Mouse (Mus musculus) kidney, postnatal 4 days (tissue): ENCODE data around the gene H2-DMa.
A peak's percentile ranks its signal among the peaks of the same experiment; 100 is the strongest.

Source experiments
- DNase-seq, 2 experiments: peaks; one replicate each; pipeline ENCODE4 v3.0.0; 2021; ENCODE audit warnings: mixed read lengths in 2 of 2

H2-DMa gene

DNA sequence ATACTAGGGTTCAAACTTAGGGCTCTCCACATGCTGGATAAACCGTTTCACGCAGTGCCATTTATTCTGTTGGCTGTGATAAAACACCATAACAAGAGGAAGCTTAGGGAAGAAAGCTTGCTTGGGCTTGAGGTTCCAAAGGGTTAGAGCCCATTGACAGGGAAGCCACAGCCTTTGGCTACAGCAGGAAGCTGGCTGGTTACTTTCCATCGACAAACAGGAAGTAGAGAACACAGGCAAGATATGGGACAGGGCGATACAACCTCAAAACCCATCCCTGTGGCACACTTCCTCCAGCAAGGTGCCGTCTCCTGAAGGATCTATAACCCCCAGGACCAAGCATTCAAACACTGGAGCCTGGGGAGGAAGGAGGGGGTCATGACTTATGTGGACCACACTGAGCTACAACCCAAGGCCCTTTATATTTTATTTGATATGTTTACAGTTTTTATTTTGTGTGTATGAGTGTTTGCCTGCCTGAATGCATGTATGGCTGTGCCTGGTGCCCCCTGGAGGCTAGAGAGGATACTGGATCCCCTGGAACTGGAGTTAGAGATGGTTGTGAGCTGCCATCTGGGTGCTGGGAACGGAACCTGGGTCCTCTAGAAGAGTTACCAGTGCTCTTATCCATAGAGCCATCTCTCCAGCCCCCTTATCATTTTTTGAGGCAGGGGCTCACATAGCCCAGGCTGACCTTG, 45.8 kb downstream of the H2-DMa start:
- DNase-seq = peak in 1 of 2 experiments; percentile 23

DNA sequence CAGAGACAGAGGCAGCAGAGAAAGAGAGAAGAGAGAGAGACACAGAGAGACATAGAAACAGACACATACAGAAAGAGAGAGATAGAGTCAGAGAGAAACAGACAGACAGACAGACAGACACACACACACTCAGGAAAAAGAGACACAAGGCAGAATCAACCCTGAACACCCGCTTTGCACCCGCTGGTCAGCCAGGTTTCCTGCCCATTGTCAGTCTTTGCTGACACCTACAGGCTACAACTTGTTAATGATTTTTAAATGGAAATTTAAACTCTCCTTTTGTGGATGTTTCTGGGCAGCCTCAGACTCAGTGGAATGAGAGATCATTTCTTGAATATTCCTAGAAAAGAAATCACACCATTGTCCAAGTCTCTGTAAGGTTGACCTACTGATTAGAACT, 49.9 kb downstream of the H2-DMa start:
- DNase-seq = peak; percentile 60 to 75

DNA sequence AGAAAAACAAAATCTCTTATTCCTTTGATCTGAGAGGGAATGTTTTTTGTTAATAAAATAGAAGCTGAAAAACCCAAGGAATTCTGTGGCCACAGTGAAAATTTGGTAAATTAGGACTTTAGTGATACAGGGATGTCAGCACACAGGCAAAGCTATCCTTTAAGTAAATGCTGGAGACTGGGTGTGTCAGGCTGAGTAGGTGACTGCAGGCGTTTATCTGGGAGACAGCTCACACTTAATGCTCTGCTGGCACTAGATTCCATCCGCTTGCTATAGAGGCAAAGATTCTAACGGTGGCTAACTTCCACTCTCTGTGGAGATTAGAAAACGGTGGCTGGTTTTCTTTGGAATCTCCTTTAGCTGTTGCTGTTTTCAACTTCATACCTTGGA, 51.1 kb downstream of the H2-DMa start:
- DNase-seq = no peak

DNA sequence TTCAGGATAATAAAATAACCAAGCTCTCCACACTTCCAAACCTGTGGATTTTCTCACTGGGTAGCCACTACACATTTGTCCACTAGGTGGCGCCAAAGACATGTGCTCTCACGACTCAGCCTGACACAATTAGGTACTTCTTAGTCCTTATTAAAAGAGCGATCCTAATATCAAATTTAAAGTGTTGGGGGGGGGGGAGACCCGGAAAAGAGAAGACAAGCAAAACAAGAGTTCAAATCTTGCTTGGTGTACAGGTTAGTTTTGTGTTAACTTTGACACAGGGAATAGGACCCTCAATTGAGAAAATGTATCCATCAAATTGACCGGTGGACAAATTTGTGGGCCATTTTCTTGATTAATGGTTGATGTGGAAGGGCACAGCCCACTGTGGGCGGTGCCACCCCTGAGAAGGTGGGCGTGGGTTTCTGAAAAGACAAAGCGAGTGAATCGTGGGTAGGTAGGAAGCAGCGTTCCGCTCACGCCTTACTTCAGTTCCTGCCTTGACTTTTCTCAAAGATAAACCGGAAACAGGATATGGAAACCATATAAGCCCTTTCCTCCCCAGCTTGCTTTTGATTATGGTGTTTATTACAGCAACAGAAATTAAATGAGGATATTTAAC, 51.6 kb downstream of the H2-DMa start:
- DNase-seq = peak; percentile 87 to 89

DNA sequence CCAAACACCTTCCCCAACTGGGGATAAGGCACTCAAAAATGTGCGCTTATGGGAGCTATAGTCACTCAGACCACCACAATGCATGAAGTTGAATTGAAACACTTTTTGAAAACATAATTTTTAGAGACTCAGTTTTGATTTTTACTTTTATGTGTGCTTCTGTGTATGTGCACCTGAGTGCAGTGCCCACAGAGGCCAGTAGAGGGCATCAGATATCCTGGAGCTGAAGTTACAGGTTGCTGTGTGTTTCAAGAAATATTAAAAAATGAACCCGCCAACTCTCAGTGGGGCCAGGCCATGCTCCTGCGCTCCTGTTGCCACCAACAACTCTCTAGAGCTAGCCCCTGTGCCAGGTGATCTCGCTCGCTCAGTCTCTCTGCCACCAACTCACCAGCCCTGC, 53.2 kb downstream of the H2-DMa start:
- no peak for DNase-seq

DNA sequence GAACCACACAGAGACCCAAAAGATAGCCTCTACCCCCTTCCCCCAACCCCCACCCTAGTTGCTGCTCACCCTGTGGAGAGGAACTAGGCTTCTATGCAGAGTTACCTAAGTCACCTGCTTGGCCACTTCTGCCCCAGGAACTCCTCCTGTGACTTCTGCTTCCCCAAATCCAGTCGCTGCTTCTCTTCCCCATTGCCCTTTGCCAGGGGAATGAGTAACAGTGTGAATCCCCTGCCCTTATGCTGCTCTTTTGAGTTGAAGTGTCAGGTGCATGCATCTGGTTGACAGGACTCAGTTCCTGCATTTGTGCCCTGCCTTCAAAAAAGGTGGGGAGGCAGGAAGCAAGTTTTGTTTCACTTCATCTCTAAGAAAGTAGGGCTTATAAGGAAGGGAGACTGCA, 54.7 kb downstream of the H2-DMa start:
- no peak for DNase-seq

DNA sequence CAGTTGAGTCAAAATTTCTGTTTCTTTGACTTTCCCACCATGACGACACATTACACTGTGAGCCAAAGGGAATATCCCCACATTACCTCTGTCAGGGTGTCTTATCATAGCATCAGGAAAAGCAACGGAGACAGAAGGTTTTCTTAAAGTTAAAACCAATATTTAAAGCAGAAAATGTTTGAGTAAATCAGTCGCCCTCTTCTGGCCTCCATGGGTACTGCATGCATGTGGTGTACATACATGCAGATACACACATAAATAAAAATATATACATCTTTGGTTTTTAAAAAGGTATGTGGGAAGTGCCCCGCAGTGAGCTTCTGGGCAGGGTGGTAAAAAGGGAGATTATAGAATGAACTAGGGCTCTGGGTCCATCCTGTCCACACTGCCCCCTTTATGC, 57.8 kb downstream of the H2-DMa start:
- DNase-seq = no peak

DNA sequence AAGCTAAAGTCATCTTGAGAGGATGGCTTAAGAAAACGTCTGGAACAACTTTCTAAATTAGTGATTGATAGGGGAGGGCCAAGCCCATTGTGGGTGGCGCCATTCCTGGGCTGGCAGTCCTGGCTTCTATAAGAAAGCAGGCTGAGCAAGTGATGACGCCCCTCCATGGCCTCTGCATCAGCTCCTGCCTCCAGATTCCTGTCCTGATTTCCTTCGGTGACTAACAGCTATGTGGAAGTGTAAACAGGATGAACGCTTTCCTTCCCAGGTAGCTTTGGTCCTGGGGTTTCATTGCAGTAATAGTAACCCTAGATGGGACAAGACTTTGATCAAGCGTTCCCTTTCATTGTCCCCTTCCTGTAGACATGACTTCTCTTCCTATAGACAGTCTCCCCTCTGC, 59.7 kb downstream of the H2-DMa start:
- DNase-seq = no peak

DNA sequence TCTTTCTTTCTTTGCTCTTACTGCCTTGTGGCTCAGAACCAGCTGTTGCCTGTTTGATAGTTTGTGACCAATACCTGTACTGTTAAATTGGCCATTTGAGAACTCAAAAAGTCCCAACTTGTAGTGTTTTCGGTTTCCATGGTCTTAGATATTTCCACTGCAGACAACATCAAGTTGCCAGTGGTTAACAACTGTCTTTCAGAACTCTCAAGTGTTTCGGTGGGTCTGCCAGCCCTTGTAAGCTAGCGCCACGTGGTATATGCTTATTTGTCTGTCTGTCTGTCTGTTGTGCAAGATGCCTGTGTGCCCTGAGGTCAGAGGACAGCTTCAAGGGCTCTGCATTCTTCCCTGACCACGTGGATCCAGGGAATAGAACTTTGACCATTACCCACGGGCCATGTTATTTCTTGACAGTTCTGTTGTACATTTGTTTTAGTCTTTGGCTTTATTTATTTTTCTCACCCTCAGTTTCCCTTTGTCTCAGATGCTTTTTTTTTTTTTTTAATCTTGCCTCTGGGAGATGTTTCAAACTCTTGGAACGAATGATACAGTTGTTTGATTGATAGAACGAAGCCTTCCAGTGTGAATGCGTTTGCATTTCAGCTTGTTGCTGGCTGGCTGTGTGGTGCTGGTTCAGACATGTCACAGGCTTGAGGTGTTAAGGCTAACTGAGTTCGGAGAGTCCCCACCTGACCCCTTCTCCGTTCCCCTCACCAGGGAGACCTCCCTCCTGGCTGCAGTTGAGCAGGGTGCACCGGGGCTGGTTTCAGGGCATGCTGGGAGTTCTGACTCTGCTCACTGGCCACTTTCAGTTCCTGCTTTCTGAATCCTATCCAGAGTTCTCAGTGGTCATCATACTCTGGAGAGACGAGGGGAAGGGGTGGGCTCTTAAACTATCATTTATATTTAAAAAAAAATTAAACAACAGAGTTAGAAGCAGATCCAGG, 60.8 kb downstream of the H2-DMa start:
- DNase-seq = no peak

DNA sequence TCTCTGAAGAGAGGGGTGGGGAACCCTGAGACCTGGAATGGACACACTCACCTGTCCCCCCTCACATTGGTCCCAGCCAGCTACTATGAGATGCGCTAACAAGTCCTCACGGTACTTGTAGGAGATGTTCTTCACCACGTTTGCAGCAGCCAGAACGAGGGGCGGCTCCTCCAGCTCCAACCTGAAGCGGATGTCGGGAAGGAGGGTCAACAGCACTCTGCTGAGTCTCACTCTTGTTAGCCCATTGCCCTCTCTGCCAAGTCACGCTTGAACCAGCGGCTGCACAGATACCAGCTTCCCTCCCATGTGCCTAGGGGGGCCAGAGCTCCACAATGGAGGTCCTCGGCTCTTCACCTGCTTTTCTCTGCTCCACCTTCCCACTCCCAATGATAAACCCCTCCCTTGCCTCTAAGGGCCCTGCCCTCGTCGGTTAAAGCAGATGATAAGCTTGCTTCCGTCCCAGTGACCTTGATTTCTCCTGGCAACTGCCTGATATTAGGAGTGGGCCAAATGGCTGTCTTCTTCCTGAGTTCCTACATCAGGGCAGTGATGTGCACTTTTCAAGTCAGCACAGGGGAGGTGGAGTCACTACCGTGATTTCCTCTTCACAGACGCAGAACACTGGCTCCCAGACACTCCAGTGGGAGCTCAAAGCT, 64.4 kb downstream of the H2-DMa start:
- DNase-seq = no peak

DNA sequence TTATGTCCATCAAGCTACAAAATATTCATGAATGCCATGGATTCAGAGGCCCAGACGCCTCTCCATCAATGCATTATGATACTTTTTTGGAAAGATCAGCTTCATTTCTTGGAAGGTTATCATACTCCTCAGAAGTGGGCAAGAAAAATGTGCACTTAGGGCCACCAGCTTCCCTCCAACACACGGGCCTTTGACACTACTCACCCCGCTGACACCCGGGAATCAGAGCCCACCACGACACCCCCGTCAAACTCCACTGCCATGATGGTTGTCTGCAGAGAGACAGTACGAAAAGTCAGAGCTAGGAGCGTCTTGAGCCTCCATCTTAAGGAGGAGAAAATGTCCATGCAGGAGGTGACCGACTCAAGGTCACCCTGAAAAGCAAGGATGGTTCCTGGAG, 66.2 kb downstream of the H2-DMa start:
- no peak for DNase-seq

DNA sequence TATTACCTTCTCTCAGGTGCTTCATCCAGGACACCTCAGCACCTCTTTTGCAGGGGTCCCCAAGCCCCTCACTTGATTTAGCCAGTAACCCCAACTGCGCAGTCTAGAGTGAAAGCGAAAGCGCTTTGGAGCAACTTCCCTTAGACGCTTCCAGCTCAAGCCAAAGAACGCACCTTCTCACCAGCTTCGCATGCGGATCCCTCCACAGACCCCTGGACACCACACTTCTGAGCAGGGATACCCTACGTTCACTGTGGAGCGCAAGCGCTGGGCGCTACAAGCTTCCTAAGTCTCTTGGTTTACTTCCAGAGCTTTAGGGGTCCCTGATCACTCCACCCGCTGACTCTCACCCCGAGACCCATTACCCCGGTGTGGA, 67.5 kb downstream of the H2-DMa start:
- no peak for DNase-seq

DNA sequence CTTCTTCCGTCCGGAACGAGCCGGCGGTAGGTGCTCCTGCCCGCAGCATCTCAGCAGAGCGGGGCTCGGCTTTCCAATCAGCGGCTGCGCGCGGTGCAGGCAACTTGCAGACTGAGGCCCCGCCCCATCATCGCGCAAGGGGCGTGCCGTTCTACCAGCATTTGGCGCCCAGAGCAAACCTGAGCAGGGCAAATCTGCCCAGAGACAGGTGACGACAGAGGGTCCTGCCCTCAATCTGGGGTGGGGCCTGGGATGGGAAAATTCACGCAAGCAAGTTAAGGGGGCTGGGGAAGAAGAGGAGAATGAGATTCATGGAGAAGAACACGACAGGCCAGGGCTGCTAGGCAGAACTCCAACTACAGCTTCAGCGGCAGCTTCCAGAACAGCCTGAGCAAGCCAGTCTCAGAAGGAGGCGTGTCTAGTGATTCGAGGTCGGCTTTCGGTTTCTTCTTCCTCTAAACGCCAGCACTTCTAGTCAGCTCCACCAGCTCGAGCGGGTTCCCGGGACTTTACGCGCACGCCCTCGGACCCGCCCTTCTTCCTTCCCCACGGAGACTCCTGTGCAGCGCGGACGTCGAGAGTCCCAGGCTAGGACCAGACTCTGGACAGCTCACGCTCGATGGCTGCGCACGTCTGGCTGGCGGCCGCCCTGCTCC, 68.0 kb downstream of the H2-DMa start, which contains the start of the genes Tap1 and Psmb9:
Gene Tap1 (plus strand): TSS at position 293 of the 656 bp plus-strand sequence.
Gene Psmb9 (minus strand): TSS at position 504 of the 656 bp plus-strand sequence.
- DNase-seq = peak; percentile 99 to 100

DNA sequence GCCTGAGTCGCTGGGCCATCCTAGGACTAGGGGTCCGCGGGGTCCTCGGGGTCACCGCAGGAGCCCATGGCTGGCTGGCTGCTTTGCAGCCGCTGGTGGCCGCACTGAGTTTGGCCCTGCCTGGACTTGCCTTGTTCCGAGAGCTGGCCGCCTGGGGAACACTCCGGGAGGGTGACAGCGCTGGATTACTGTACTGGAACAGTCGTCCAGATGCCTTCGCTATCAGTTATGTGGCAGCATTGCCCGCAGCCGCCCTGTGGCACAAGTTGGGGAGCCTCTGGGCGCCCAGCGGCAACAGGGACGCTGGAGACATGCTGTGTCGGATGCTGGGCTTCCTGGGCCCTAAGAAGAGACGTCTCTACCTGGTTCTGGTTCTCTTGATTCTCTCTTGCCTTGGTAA, 68.7 kb downstream of the H2-DMa start:
- DNase-seq = no peak
